Mouse (Mus musculus) embryonic facial prominence, embryonic 15.5 days (tissue): ENCODE measurements around the gene Gm40460. TPM values are rescaled to one million over a fixed set of nuclear protein-coding genes. Genes with fewer than 3 reads are reported as not detected.

Experiments
- polyA plus RNA-seq: library from polyadenylated mRNA; unstranded; fragments of >200 nt; fragmentation: Nextera tagmentation; extraction: Ambion mirVana; gene quantifications from 2 replicates; pipeline ENCODE4 v1.2.1, GENCODE M21; 2015

Gm40460 gene
- polyA plus RNA-seq, 1 experiment from 2014 or later = 0.40 TPM

Other genes starting within 250 kb of the Gm40460 start
- gene Mob2, start 180.0 kb downstream of the Gm40460 start, polyA plus RNA-seq = 79.5 and 82.6 TPM in 2 replicates
- 6.5 and 7.7 TPM in 2 replicates for gene Dusp8, start 145.2 kb downstream of the Gm40460 start, polyA plus RNA-seq
- 0.79 and 1.7 TPM in 2 replicates for gene Gm45618, start 120.3 kb downstream of the Gm40460 start, polyA plus RNA-seq
- gene Gm39115, start 105.0 kb downstream of the Gm40460 start, polyA plus RNA-seq = not detected in 2 replicates
- 1.0 and 1.1 TPM in 2 replicates for gene Gm45337, start 96.5 kb downstream of the Gm40460 start, polyA plus RNA-seq
- gene Gm29735, start 84.0 kb downstream of the Gm40460 start, polyA plus RNA-seq = 0.77 and 0.79 TPM in 2 replicates
- 1.4 and 1.7 TPM in 2 replicates for gene Gm4553, start 75.3 kb downstream of the Gm40460 start, polyA plus RNA-seq
- 0.75 and 1.2 TPM in 2 replicates for gene Krtap5-2, start 65.1 kb downstream of the Gm40460 start, polyA plus RNA-seq
- gene Gm10153, start 50.7 kb downstream of the Gm40460 start, polyA plus RNA-seq = 0.47 and 0.57 TPM in 2 replicates
- gene Krtap5-3, start 39.7 kb downstream of the Gm40460 start, polyA plus RNA-seq = 0.16 and 0.30 TPM in 2 replicates
- gene Gm7579, start 29.2 kb downstream of the Gm40460 start, polyA plus RNA-seq = 1.7 and 1.8 TPM in 2 replicates
- gene Krtap5-5, start 11.1 kb downstream of the Gm40460 start, polyA plus RNA-seq = 0.73 and 0.75 TPM in 2 replicates
- gene Gm2431, start 17.3 kb upstream of the Gm40460 start, polyA plus RNA-seq = not detected in 2 replicates
- 0.31 TPM in 1 of 2 replicates, not detected in the other for gene Gm4559, start 33.3 kb upstream of the Gm40460 start, polyA plus RNA-seq
- gene Krtap5-1, start 56.0 kb upstream of the Gm40460 start, polyA plus RNA-seq = 0.56 TPM in 1 of 2 replicates, not detected in the other
- gene Krtap5-4, start 62.5 kb upstream of the Gm40460 start, polyA plus RNA-seq = 0.21 and 0.37 TPM in 2 replicates
- 7.5 and 7.8 TPM in 2 replicates for gene Ifitm10, start 132.7 kb upstream of the Gm40460 start, polyA plus RNA-seq
- gene Gm49369, start 141.6 kb upstream of the Gm40460 start, polyA plus RNA-seq = not detected in 2 replicates
- 374 and 387 TPM in 2 replicates for gene Ctsd, start 147.0 kb upstream of the Gm40460 start, polyA plus RNA-seq
- gene Syt8, start 193.8 kb upstream of the Gm40460 start, polyA plus RNA-seq = 3.9 and 4.5 TPM in 2 replicates
- gene Tnni2, start 200.7 kb upstream of the Gm40460 start, polyA plus RNA-seq = 169 and 228 TPM in 2 replicates
- 49.3 and 58.9 TPM in 2 replicates for gene Lsp1, start 219.7 kb upstream of the Gm40460 start, polyA plus RNA-seq